Mouse (Mus musculus) forebrain, embryonic 16.5 days (tissue): ENCODE measurements around the gene Kcp. TPM values are rescaled to one million over a fixed set of nuclear protein-coding genes. Genes with fewer than 3 reads are reported as not detected.
A peak's percentile ranks its signal among the peaks of the same experiment; 100 is the strongest.

Experiments used
- ATAC-seq: fragments of 200-750 bp; cut with Nextera tagmentation; 2 replicates; pipeline ENCODE4 v1.8.0; 2017; ENCODE audit warnings: mild to moderate bottlenecking, moderate library complexity
- H3K27ac ChIP-seq: fragments of 300-500 bp; sonication (generic); 2 replicates; pipeline ENCODE4 v1.5.1; 2014; ENCODE audit warnings: low read length, control low read depth
- H3K27me3 ChIP-seq: fragments of 300-500 bp; sonication (generic); replicated peaks from 2 replicates; pipeline ENCODE4 v1.6.1; 2014; ENCODE audit warnings: low read length; ENCODE audit not compliant: control insufficient read depth, insufficient read depth
- H3K36me3 ChIP-seq: fragments of 300-500 bp; sonication (generic); 2 replicates; pipeline ENCODE4 v1.6.1; 2014; ENCODE audit not compliant: control insufficient read depth, insufficient read depth
- H3K4me1 ChIP-seq: fragments of 300-500 bp; sonication (generic); replicated peaks from 2 replicates; pipeline ENCODE4 v1.6.1; 2014; ENCODE audit warnings: low read length; ENCODE audit not compliant: control insufficient read depth, insufficient read depth
- H3K4me2 ChIP-seq: fragments of 300-500 bp; sonication (generic); 2 replicates; pipeline ENCODE4 v1.6.1; 2014; ENCODE audit warnings: mild to moderate bottlenecking, low read length, control low read depth
- H3K4me3 ChIP-seq: fragments of 300-500 bp; sonication (generic); replicated peaks from 2 replicates; pipeline ENCODE4 v1.5.1; 2014; ENCODE audit warnings: mild to moderate bottlenecking, low read length, control low read depth
- H3K9ac ChIP-seq: fragments of 300-500 bp; sonication (generic); replicated peaks from 2 replicates; pipeline ENCODE4 v1.6.1; 2014; ENCODE audit warnings: low read depth, low read length, control low read depth
- H3K9me3 ChIP-seq: fragments of 300-500 bp; sonication (generic); 2 replicates; pipeline ENCODE4 v1.6.1; 2016; ENCODE audit warnings: low read length; ENCODE audit not compliant: control insufficient read depth
- WGBS: fragments of 180-500 bp; shearing (Covaris S2); extraction: QIAGEN DNeasy Blood & Tissue Kit; methylation state at CpG from one replicate; pipeline ENCODE4 v1.1.7; 2014; 5-methylcytosine and 5-hydroxymethylcytosine counted together
- polyA plus RNA-seq: library from polyadenylated mRNA; unstranded; fragments of >200 nt; fragmentation: Nextera tagmentation; extraction: Ambion mirVana; gene quantifications from 2 replicates; pipeline ENCODE4 v1.2.1, GENCODE M21; 2015

Gene Kcp
- polyA plus RNA-seq, 1 experiment from 2014 or later: 17.1 TPM

DNA sequence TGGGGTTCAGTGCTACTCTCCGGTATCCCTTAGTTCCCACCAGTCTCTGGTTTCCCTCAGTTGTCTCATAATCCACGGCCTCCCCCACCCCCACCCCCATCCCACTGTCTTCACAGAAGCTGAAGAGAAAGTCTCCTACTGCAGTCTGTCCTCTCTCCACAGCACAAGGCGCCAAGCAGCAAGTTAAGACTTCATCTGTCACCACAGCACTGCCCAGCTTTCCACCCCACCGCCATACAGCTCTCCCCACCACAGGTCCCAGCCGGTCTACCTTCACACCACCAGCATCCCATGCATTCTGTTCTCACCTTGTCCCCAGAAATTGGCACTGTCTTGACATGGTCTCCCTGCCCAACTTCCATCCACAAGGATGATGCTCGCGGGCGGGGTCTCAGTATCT, 918 bp downstream of the Kcp start:
- Histone ChIP-seq H3K27me3 (peaks cover 15% of the 10 kb centered on the region), H3K9me3 (no peaks in the 10 kb centered on the region), H3K4me3 (peak overlapping the region; percentile 53), H3K9ac (no peak overlapping the region; the same call in 1 of the 2 replicates), H3K27ac (no peak overlapping the region), H3K4me2 (peak overlapping the region; percentile 61), H3K36me3 (no peaks in the 10 kb centered on the region), H3K4me1 (peaks cover 3% of the 10 kb centered on the region; the same call in 1 of the 2 replicates)
- WGBS: 21% methylated on average over 8 of the region's 8 CpGs
- ATAC-seq: 0 out of 2 replicates have a peak, but pooled peaks have one; percentile 22

- peaks cover 3% of the 10 kb centered on the region; the same call in 1 of the 2 replicates for H3K4me1 ChIP-seq
- H3K4me2 ChIP-seq: no peak overlapping the region
- no peak overlapping the region for H3K4me3 ChIP-seq
- no peaks in the 10 kb centered on the region for H3K9me3 ChIP-seq
- peaks cover 15% of the 10 kb centered on the region for H3K27me3 ChIP-seq
- H3K27ac ChIP-seq: no peak overlapping the region
- 91% methylated on average over 5 of the region's 5 CpGs for WGBS
- H3K36me3 ChIP-seq: no peaks in the 10 kb centered on the region
- H3K9ac ChIP-seq: no peak overlapping the region
- ATAC-seq: no peak
Measured at GRCm38 (mm10) chr6:29505493-29505892, 2.3 kb downstream of the Kcp start.

GRCm38 (mm10) chr6:29501599-29501998, 6.2 kb downstream of the Kcp start:
- Histone ChIP-seq H3K9ac (no peak overlapping the region), H3K27ac (no peak overlapping the region), H3K4me1 (no peaks in the 10 kb centered on the region), H3K36me3 (no peaks in the 10 kb centered on the region), H3K4me3 (no peak overlapping the region), H3K4me2 (no peak overlapping the region), H3K27me3 (peaks cover 17% of the 10 kb centered on the region), H3K9me3 (no peaks in the 10 kb centered on the region)
- WGBS: 100% methylated on average over 1 of the region's 1 CpGs
- ATAC-seq: no peak

GRCm38 (mm10) chr6:29500810-29501209, 6.9 kb downstream of the Kcp start:
- H3K27me3 ChIP-seq: peaks cover 20% of the 10 kb centered on the region
- no peak overlapping the region for H3K27ac ChIP-seq
- ATAC-seq: no peak
- H3K9ac ChIP-seq: no peak overlapping the region
- H3K4me1 ChIP-seq: no peaks in the 10 kb centered on the region
- no peaks in the 10 kb centered on the region for H3K9me3 ChIP-seq
- WGBS: 87% methylated on average over 6 of the region's 6 CpGs
- H3K4me3 ChIP-seq: no peak overlapping the region
- H3K4me2 ChIP-seq: no peak overlapping the region
- H3K36me3 ChIP-seq: no peaks in the 10 kb centered on the region

DNA sequence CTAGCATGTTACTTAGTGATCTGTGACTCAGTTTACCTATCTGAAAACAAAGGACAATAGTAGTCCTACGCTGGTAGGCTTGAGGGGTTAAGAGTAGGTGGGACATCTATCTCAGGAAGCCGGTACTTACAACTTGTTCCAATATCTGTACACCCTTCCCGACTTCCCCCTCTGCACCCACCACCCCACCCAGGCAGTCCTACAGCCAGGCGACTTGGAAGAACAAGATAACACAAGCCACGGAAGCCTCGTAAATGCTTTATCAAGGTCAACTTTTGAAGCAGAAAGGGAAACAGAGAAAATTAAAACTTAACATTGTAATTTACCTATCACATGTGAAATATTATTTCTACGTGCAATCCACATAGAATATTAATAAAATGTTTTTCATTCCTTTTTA, 7.6 kb downstream of the Kcp start:
- Histone ChIP-seq H3K4me2 (no peak overlapping the region), H3K4me3 (no peak overlapping the region), H3K9ac (no peak overlapping the region), H3K27me3 (peaks cover 27% of the 10 kb centered on the region), H3K27ac (no peak overlapping the region), H3K4me1 (no peaks in the 10 kb centered on the region), H3K9me3 (no peaks in the 10 kb centered on the region), H3K36me3 (no peaks in the 10 kb centered on the region)
- WGBS: 95% methylated on average over 7 of the region's 7 CpGs
- ATAC-seq: no peak

- H3K9me3 ChIP-seq: no peaks in the 10 kb centered on the region
- no peak overlapping the region for H3K4me3 ChIP-seq
- peaks cover 27% of the 10 kb centered on the region for H3K27me3 ChIP-seq
- no peaks in the 10 kb centered on the region for H3K4me1 ChIP-seq
- H3K36me3 ChIP-seq: no peaks in the 10 kb centered on the region
- 32% methylated on average over 2 of the region's 2 CpGs for WGBS
- no peak overlapping the region for H3K27ac ChIP-seq
- ATAC-seq: no peak
- no peak overlapping the region for H3K4me2 ChIP-seq
- H3K9ac ChIP-seq: no peak overlapping the region
Measured at GRCm38 (mm10) chr6:29497791-29498190, 10.0 kb downstream of the Kcp start.

- no peak overlapping the region for H3K27ac ChIP-seq
- H3K27me3 ChIP-seq: peaks cover 27% of the 10 kb centered on the region
- ATAC-seq: no peak
- H3K4me2 ChIP-seq: no peak overlapping the region
- no peaks in the 10 kb centered on the region for H3K36me3 ChIP-seq
- no peaks in the 10 kb centered on the region for H3K4me1 ChIP-seq
- H3K4me3 ChIP-seq: no peak overlapping the region
- WGBS: 13% methylated on average over 25 of the region's 25 CpGs
- no peaks in the 10 kb centered on the region for H3K9me3 ChIP-seq
- no peak overlapping the region for H3K9ac ChIP-seq
Measured at GRCm38 (mm10) chr6:29496270-29496669, 11.5 kb downstream of the Kcp start.

- no peak overlapping the region for H3K4me3 ChIP-seq
Measured at GRCm38 (mm10) chr6:29494101-29494500, 13.7 kb downstream of the Kcp start.

DNA sequence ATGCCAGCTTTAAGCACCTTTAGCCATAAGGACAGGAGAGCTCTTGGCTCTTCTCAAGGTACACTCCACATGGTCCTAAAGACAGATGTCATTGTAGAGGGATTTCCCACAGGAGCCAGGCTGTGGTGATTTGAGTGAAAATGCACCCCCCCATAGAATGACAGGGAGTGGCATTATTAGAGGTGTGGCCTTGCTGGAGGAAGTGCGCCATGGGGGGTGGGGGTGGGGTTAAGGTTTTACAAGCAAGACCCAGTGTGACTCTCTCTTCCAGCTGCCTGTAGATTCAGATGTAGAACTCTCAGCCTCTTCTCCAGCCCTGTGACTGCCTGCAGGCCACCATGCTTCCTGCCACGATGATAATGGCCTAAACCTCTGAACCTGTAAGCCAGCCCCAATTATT, 21.8 kb downstream of the Kcp start:
- Histone ChIP-seq H3K4me2 (no peak overlapping the region), H3K9me3 (no peaks in the 10 kb centered on the region), H3K4me1 (peaks cover 4% of the 10 kb centered on the region; the same call in 1 of the 2 replicates), H3K27ac (no peak overlapping the region), H3K27me3 (no peaks in the 10 kb centered on the region), H3K36me3 (no peaks in the 10 kb centered on the region), H3K4me3 (no peak overlapping the region), H3K9ac (no peak overlapping the region)
- 49% methylated on average over 2 of the region's 2 CpGs for WGBS
- no peak for ATAC-seq

More at GRCm38 (mm10) chr6:29494101-29494500, 13.7 kb downstream of the Kcp start:
- H3K27me3 ChIP-seq: peaks cover 27% of the 10 kb centered on the region
- no peaks in the 10 kb centered on the region for H3K4me1 ChIP-seq
- no peak overlapping the region for H3K9ac ChIP-seq
- H3K27ac ChIP-seq: no peak overlapping the region
- no peak overlapping the region for H3K4me2 ChIP-seq
- no peaks in the 10 kb centered on the region for H3K36me3 ChIP-seq
- ATAC-seq: no peak
- no peaks in the 10 kb centered on the region for H3K9me3 ChIP-seq
- WGBS: 88% methylated on average over 4 of the region's 4 CpGs
